Mouse (Mus musculus) brain, embryonic 14.5 days (tissue): ENCODE measurements at regions not wholly inside any gene's neighbourhood (a gene's known extent, or its start where the extent isn't known, plus 50 kb on each side); places are given as distances from the start of the nearest gene placed in this dataset.

ENCODE experiments used
- CTCF ChIP-seq: fragments of 200-500 bp; IDR thresholded peaks from 2 replicates; pipeline ENCODE4 v1.5.1; 2012; ENCODE audit warnings: inconsistent platforms, mild to moderate bottlenecking, moderate library complexity, borderline replicate concordance; ENCODE audit not compliant: insufficient read depth, insufficient read length; ENCODE audit errors: extremely low read depth
- POLR2A ChIP-seq: fragments of 200-500 bp; IDR thresholded peaks from 2 replicates; pipeline ENCODE4 v1.6.1; 2012; ENCODE audit warnings: mild to moderate bottlenecking, inconsistent platforms, borderline replicate concordance; ENCODE audit not compliant: poor library complexity, insufficient read depth, insufficient read length, severe bottlenecking; ENCODE audit errors: extremely low read depth

- no peak for TF ChIP-seq CTCF
- no peak for TF ChIP-seq POLR2A
These were observed 545.6 kb upstream of the Tbl1xr1 start for GRCm38 (mm10) chr3:21530862-21531261.
